Mouse (Mus musculus): Measurements from ENCODE around the gene Adcy4.

GRCm38 (mm10) chr14:55829854-55830253 lies 46.0 kb upstream of the Adcy4 start:
- TF ChIP-seq CTCF (IDR thresholded peaks at IDR 0.05; ENCODE audit: borderline replicate concordance, insufficient read depth, low read depth, low read length) (no peak), POLR2A (IDR thresholded peaks at IDR 0.05; ENCODE audit: borderline replicate concordance, insufficient read depth, low read length) (no peak)

All from cerebellum, adult 2 months (tissue).